Mouse (Mus musculus): Measurements from ENCODE around the gene Taf3.

DNA sequence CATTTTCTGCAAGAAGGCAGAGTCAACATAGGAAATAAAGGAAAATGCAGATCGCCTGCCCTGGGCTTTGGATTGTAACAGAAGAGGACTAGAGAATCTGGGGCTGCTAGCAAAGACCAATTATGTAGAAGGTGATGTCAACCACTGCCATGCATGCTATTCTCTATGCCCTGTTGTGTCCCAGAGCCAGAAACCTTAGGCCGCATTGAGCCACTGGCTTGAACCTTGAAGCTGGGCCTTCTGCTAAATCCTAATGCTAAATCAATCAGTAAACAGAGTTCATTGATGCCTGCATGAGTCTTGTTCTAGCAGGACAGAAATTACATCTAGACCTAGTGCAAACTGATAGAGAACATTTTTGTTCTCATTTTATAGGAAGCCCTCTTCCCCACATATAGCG, 162.4 kb downstream of the Taf3 start:
- no peak for TF ChIP-seq MAFK (IDR thresholded peaks at IDR 0.05; ENCODE audit: insufficient read depth, low read depth, low read length)
- no peak for TF ChIP-seq HCFC1 (IDR thresholded peaks at IDR 0.05; ENCODE audit: borderline replicate concordance, insufficient read depth, low read length)
- TF ChIP-seq ZC3H11A (IDR thresholded peaks at IDR 0.05; ENCODE audit: borderline replicate concordance, low read depth, low read length): no peak

Data from ES-E14 (cell line).